Mouse (Mus musculus): ENCODE results near the gene Naxe.

- no peak for TF ChIP-seq CTCF (IDR thresholded peaks at IDR 0.05; ENCODE audit: low read depth, low read length)
- TF ChIP-seq GATA2 (IDR thresholded peaks at IDR 0.05; ENCODE audit: borderline replicate concordance, low read depth, low read length), result no peak
Observed at GRCm38 (mm10) chr3:88057030-88057429, 1.3 kb downstream of the Naxe start.
